Mouse (Mus musculus): ENCODE measurements at regions not wholly inside any gene's neighbourhood (a gene's known extent, or its start where the extent isn't known, plus 50 kb on each side); places are given as distances from the start of the nearest gene placed in this dataset.
"Not testable (repeated sequence)": the region's sequence is repeated elsewhere in the genome, so short reads cannot be mapped to it uniquely, and the experiment has no call there.

DNA sequence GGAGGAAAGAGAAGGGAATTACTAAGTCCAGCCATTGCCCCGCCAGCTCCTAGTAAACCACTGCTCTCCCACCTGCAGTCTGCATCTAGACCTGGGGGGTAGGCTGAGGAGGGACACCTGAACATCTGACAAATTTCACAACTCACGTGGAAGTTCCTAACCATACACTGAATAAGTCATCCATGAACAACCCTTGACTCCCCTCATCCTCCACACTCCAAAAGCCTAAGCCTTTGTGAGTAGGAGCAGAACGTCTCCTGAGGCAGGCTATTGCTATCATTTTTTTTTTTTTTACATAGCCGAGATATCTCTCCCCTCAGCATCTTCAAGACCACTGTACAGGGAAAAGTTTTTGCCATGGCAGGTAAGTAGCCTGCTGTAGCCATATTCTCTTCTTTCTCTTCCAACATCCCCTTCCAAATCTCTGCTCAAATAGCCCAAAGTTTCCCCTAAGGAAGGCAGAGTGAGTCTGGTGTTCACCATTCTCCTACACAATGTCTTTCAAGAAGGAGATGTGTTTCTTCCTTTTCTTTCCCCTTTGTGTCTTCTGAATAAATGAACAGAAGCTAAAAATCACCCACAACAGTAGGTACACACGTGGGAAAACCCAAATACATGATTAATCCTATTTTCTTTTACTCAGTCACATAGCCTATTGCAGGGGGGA, 109.7 kb downstream of the A730009L09Rik start:
- TF ChIP-seq POLR2A (IDR thresholded peaks at IDR 0.05; ENCODE audit: low read depth, low read length) (no peak), CTCF (IDR thresholded peaks at IDR 0.05; ENCODE audit: extremely low read depth, insufficient read depth, insufficient read length, insufficient replicate concordance) (no peak)
- Histone ChIP-seq H3K4me1 (ENCODE audit: control insufficient read depth, insufficient read depth, insufficient read length) (peaks cover 4% of the 10 kb centered on the region; the same call in 1 of the 2 replicates), H3K27ac (ENCODE audit: insufficient read depth, low read length) (no peak overlapping the region), H3K4me3 (ENCODE audit: extremely low read depth, insufficient read depth, insufficient read length) (no peak overlapping the region), H3K36me3 (ENCODE audit: control insufficient read depth, insufficient read depth, low read length) (no peaks in the 10 kb centered on the region), H3K27me3 (ENCODE audit: control insufficient read depth, insufficient read depth, low read length) (no peaks in the 10 kb centered on the region)
- no peak for DNase-seq (ENCODE audit: low read depth in 1 of 2, low spot score in 2 of 2)
- WGBS = 75% methylated on average over 5 of the region's 5 CpGs

DNA sequence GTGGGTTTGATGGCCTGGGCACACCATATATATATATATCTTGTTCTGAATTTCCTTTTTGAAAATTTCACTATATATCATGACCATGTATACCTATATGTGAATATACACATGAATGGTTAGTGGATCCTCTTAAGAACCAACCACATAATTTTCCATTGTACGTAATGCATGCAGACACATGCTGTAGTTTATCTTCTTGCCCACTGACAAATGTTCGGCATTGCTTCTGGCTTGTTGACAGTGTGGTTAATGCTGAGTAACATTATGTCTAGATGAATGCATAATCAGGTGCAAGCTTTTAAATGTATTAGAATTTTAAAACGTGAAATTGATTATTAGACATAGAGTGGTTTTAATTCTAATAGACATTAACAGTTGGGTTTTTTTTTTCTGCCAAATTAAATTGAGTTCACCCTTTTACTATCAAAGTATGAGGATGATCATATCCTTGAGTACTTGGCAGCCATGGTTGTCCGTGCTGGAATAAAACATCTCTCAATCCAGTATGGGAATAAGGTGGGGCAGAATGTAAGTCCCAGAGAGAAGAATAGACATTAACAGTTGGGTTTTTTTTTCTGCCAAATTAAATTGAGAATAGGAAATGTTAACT, 110.3 kb downstream of the A730009L09Rik start:
- H3K27ac ChIP-seq (ENCODE audit: insufficient read depth, low read length) = no peak overlapping the region
- 85% methylated on average over 4 of the region's 4 CpGs for WGBS
- H3K4me1 ChIP-seq (ENCODE audit: control insufficient read depth, insufficient read depth, insufficient read length) = peaks cover 4% of the 10 kb centered on the region; the same call in 1 of the 2 replicates
- no peak overlapping the region for H3K4me3 ChIP-seq (ENCODE audit: extremely low read depth, insufficient read depth, insufficient read length)
- TF ChIP-seq CTCF (IDR thresholded peaks at IDR 0.05; ENCODE audit: extremely low read depth, insufficient read depth, insufficient read length, insufficient replicate concordance) (no peak), POLR2A (IDR thresholded peaks at IDR 0.05; ENCODE audit: low read depth, low read length) (no peak)
- no peaks in the 10 kb centered on the region for H3K36me3 ChIP-seq (ENCODE audit: control insufficient read depth, insufficient read depth, low read length)
- no peak for DNase-seq (ENCODE audit: low read depth in 1 of 2, low spot score in 2 of 2)
- no peaks in the 10 kb centered on the region for H3K27me3 ChIP-seq (ENCODE audit: control insufficient read depth, insufficient read depth, low read length)

DNA sequence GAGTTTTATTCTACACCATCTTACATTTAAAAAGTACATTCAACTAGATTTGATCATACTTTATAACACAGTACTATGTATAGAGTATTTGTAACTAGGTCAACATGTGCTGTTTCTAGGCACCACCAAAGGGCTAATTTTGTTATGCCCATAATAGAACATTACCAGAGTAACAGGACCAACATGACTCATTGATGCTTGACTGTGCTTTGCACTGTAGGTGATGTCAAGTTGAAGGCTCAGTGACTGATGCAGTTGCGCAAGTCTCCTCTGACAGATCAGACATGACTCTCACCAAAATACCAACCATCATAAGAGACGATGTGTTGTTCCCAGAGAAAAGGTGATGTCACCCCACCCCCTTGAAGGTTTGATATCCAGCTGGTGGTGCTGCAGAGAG, 108.5 kb downstream of the Mrpl39 start:
- TF ChIP-seq POLR2A (IDR thresholded peaks at IDR 0.05; ENCODE audit: low read depth, low read length) (no peak), CTCF (IDR thresholded peaks at IDR 0.05; ENCODE audit: extremely low read depth, insufficient read depth, insufficient read length, insufficient replicate concordance) (no peak)
- Histone ChIP-seq H3K36me3 (ENCODE audit: control insufficient read depth, insufficient read depth, low read length) (no peaks in the 10 kb centered on the region), H3K4me1 (ENCODE audit: control insufficient read depth, insufficient read depth, insufficient read length) (no peaks in the 10 kb centered on the region), H3K27ac (ENCODE audit: insufficient read depth, low read length) (no peak overlapping the region), H3K4me3 (ENCODE audit: extremely low read depth, insufficient read depth, insufficient read length) (no peak overlapping the region), H3K27me3 (ENCODE audit: control insufficient read depth, insufficient read depth, low read length) (no peaks in the 10 kb centered on the region)
- no peak for DNase-seq (ENCODE audit: low read depth in 1 of 2, low spot score in 2 of 2)
- 96% methylated on average over 2 of the region's 2 CpGs for WGBS

DNA sequence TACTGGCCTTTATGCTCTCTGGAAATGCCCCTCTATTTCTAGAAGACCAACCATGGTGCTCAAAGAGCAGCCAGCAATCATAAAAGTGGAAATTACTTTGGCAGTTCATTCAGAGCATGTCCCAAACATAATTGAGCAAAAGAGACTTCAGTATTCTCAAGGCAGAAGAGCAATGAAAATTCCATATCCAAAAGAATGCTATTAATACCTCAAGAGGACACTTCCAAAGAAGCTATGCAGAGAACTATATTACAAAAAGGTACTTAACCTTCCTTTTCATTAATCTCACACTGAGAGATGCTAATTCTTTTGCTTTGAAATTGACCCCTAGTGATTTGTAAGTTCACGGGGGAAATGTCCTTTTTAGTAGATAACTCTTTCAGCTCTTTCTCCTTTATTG, 105.7 kb downstream of the Mrpl39 start:
- no peaks in the 10 kb centered on the region for H3K4me1 ChIP-seq (ENCODE audit: control insufficient read depth, insufficient read depth, insufficient read length)
- TF ChIP-seq CTCF (IDR thresholded peaks at IDR 0.05; ENCODE audit: extremely low read depth, insufficient read depth, insufficient read length, insufficient replicate concordance) (no peak), POLR2A (IDR thresholded peaks at IDR 0.05; ENCODE audit: low read depth, low read length) (no peak)
- H3K27me3 ChIP-seq (ENCODE audit: control insufficient read depth, insufficient read depth, low read length) = no peaks in the 10 kb centered on the region
- no peak overlapping the region for H3K4me3 ChIP-seq (ENCODE audit: extremely low read depth, insufficient read depth, insufficient read length)
- DNase-seq (ENCODE audit: low read depth in 1 of 2, low spot score in 2 of 2) = no peak
- no peaks in the 10 kb centered on the region for H3K36me3 ChIP-seq (ENCODE audit: control insufficient read depth, insufficient read depth, low read length)
- WGBS = 90% methylated on average over 1 of the region's 1 CpGs
- H3K27ac ChIP-seq (ENCODE audit: insufficient read depth, low read length) = no peak overlapping the region

DNA sequence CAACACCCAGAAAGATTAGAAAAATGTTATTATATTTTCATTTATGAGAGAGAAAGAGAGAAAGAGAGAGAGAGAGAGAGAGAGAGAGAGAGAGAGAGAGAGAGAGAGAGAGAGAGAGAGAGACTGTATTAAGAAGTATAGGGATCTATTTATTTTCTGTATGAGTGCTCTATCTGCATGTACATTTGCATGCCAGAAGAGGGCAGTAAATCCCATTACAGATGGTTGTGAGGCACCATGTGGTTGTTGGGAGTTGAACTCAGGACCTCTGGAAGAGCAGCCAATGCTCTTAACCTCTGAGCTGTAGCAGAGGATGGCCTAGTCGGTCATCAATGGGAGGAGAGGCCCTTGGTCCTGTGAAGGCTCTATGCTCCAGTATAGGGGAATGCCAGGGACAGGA, 91.1 kb downstream of the Mrpl39 start:
- H3K4me1 ChIP-seq (ENCODE audit: control insufficient read depth, insufficient read depth, insufficient read length); DNase-seq (ENCODE audit: low read depth in 1 of 2, low spot score in 2 of 2); H3K27me3 ChIP-seq (ENCODE audit: control insufficient read depth, insufficient read depth, low read length); H3K36me3 ChIP-seq (ENCODE audit: control insufficient read depth, insufficient read depth, low read length); H3K4me3 ChIP-seq (ENCODE audit: extremely low read depth, insufficient read depth, insufficient read length); H3K27ac ChIP-seq (ENCODE audit: insufficient read depth, low read length): not testable (repeated sequence)
- WGBS = 89% methylated on average over 1 of the region's 1 CpGs

DNA sequence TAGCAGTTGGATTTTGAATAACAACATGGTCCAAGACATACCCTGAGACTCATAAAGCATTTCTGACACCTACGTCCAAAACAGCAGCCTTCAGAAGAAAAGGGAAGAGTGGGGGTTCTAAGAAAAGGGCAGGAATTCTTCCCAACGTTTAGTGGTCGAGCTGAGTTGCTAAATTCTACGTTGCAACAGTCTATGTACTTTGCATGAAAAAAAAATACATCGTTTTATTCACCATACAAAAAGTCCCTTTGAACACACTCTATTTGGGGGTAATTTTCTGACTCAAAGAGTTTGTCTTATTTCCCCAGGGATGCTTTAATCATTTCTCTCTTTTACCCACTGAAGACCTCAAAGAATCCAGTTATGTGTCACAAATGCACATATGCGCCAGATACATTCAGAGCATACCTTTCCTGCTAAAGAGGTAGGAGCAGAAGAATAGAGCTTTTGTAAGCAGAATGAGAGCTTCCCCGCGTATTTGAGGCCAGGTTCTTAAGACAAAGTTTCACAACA, 89.3 kb downstream of the Mrpl39 start:
- no peaks in the 10 kb centered on the region for H3K27me3 ChIP-seq (ENCODE audit: control insufficient read depth, insufficient read depth, low read length)
- no peak for DNase-seq (ENCODE audit: low read depth in 1 of 2, low spot score in 2 of 2)
- 69% methylated on average over 8 of the region's 8 CpGs for WGBS
- no peaks in the 10 kb centered on the region for H3K36me3 ChIP-seq (ENCODE audit: control insufficient read depth, insufficient read depth, low read length)
- H3K4me3 ChIP-seq (ENCODE audit: extremely low read depth, insufficient read depth, insufficient read length) = no peak overlapping the region
- TF ChIP-seq CTCF (IDR thresholded peaks at IDR 0.05; ENCODE audit: extremely low read depth, insufficient read depth, insufficient read length, insufficient replicate concordance) (no peak), POLR2A (IDR thresholded peaks at IDR 0.05; ENCODE audit: low read depth, low read length) (no peak)
- no peaks in the 10 kb centered on the region for H3K4me1 ChIP-seq (ENCODE audit: control insufficient read depth, insufficient read depth, insufficient read length)
- no peak overlapping the region for H3K27ac ChIP-seq (ENCODE audit: insufficient read depth, low read length)

DNA sequence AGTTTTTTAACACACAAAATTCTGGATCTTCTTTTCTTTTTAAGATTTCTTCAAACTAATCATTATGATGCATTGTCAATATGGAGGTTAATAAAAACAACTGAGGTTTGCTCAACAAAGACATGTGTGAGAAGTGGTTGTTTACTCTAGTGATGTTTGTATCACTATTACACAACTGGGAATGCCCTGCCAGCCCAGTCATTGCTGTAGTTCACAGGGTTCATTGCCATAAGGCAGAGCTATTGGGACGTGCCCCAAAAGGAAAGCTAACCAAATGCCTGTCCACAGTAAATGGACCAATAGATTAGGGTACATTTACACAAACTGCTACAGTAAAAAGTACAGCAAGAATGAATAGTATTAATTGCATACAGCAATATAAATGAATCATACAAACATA, 84.9 kb downstream of the Mrpl39 start:
- 70% methylated on average over 1 of the region's 1 CpGs for WGBS
- Histone ChIP-seq H3K27me3 (ENCODE audit: control insufficient read depth, insufficient read depth, low read length) (no peaks in the 10 kb centered on the region), H3K4me3 (ENCODE audit: extremely low read depth, insufficient read depth, insufficient read length) (no peak overlapping the region), H3K4me1 (ENCODE audit: control insufficient read depth, insufficient read depth, insufficient read length) (no peaks in the 10 kb centered on the region), H3K27ac (ENCODE audit: insufficient read depth, low read length) (no peak overlapping the region), H3K36me3 (ENCODE audit: control insufficient read depth, insufficient read depth, low read length) (no peaks in the 10 kb centered on the region)
- TF ChIP-seq POLR2A (IDR thresholded peaks at IDR 0.05; ENCODE audit: low read depth, low read length) (no peak), CTCF (IDR thresholded peaks at IDR 0.05; ENCODE audit: extremely low read depth, insufficient read depth, insufficient read length, insufficient replicate concordance) (no peak)
- no peak for DNase-seq (ENCODE audit: low read depth in 1 of 2, low spot score in 2 of 2)
